Mouse (Mus musculus) spleen, postnatal 36 days (tissue): Measurements from ENCODE around the gene Slc7a6.
A peak's percentile ranks its signal among the peaks of the same experiment; 100 is the strongest.

Experiments
- DNase-seq, 2 experiments: peaks; one replicate each; pipeline ENCODE4 v3.0.0; 2022; ENCODE audit warnings: low spot score in 2 of 2, mixed read lengths in 1 of 2

The Slc7a6 gene

DNA sequence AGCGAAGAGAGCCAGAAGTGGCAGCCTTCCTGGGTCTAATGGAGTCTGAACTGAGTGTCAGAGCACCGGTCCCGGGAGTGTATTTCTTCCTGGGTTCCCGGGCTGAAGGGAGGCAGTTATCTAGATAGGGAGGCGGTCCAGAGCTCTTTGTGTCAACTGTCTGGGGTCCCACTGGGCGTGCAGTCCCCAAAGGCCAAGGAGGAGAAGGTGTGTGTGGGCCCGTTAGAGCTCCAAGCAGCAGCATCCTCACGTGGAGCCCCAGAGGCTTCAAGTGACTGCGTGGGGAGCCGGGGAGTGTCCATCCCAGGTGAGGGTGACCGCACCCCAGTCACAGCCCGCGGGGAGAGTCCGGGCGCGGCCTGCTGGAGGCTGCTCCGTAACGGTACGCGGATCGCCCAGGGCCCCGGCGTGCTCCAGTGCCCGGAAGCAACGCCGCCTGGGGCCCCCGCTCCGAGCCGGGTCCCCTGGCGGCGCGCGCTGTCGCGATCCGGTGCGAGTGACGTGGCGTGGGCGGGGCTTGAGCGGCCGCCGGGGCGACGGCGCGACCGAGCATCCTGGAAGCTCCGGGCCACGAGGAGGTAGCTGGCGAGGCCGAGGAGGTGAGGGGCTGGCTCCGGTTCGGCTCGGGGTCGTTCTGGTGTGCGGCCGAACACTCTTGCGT lies at the start of gene Slc7a6:
TSS of gene Slc7a6 (plus strand) at position 502 of the 661 bp plus-strand sequence.
- peak; percentile 88 to 89 for DNase-seq

DNA sequence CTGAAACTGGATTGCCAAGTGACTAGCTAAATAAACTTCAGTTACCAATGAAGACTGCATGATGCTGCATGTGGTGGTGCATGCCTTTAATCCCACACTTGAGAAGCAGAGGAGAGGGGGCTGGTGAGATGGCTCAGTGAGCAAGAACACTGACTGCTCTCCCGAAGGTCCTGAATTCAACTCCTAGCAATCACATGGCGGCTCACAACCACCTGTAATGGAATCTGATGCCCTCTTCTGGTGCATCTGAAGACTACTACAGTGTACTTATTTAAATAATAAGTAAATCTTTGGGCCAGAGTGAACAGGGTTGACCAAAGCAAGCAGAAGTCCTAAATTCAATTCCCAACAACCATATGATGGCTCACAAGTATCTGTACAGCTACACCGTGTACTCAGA lies 45.2 kb upstream of the Slc7a6 start:
- no peak for DNase-seq

DNA sequence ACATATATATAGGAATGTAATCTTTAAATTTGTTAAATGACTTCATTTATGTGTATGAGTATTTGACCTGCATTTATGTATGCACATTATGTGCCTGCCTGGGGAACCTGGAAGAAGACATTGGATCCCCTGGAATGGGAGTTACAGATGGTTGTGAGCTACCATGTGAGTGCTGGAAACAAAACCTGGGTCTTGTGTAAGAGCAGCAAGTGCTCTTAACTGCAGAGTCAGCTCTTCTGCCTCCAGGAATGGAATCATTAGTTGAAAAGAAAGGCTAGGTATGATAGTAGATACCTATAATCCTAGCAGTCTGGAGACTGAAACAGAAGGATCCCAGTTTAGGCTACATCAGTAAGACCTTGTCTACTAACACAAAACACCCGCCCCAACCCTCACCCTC lies 42.6 kb upstream of the Slc7a6 start:
- DNase-seq: no peak

GRCm38 (mm10) chr8:106127054-106127453 lies 41.6 kb upstream of the Slc7a6 start:
- no peak for DNase-seq

DNA sequence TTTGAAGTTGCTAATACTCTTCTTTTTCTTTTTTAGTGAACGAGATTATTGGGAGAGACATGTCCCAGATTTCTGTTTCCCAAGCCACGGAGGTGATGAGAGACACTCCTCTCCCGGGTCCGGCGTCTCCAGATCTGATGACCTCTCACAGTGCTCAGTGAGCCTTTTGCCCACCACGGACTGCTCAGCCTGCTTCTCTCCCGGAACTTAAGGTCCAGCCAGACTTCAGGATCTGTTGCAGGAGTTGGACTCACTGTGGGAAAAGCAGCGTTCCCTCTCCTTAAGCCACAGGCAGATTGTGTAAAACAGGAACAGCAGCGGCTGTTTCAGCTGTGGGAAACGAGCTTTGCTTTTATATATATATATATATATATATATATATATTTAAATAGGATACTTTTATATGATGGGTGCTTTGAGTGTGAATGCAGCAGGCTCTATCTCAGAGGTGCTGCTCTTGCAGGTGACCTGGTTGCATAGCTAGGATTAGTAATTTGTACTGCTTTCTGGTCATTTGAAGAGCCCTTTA lies 40.7 kb upstream of the Slc7a6 start:
- DNase-seq: peak in 1 of 2 experiments; percentile 45

GRCm38 (mm10) chr8:106129232-106129930 lies 39.3 kb upstream of the Slc7a6 start:
- no peak for DNase-seq

DNA sequence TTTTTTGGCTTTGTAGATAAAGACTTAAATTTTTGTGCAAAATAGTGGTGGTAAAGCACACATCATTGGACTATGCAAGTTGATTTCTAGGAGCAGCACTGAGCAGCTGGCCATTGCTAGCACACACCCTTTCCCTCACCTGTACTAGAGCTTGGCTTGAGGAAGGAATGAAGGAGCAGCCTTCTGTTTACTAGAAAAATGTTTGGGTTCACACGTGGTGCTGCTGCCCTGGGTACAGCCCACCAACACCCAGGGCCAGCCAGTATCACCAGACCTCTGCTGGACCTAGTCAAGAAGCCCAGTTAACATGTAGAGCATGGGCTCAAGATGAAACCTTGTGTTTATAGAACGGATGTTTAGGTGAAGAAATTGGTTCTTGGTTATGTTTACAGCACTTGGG lies 38.7 kb upstream of the Slc7a6 start:
- DNase-seq: no peak

- DNase-seq: no peak
These were observed 38.2 kb upstream of the Slc7a6 start for GRCm38 (mm10) chr8:106130505-106130904.

DNA sequence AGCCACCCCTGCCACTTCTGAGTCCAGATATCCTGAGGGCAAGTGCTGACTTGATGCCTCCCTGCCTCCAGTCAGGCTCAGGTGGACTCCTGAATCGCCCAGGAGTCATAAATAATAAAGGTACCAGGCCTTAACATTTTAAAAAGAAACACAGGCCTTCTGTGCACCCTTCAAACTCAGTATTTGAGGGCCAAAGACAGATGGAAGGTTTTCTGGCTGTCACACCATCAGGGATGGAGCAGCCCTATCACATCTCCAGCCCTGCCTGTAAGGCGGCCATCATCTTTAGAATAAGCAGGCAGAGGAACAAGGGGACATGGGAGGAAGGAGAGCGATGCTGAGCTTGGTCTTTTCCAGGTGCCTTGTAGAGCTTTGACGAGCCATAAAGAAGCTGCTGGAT lies 37.6 kb upstream of the Slc7a6 start:
- no peak for DNase-seq

- no peak for DNase-seq
These were observed 37.0 kb upstream of the Slc7a6 start for GRCm38 (mm10) chr8:106131488-106132222.

GRCm38 (mm10) chr8:106132356-106132755 lies 36.3 kb upstream of the Slc7a6 start:
- no peak for DNase-seq

GRCm38 (mm10) chr8:106133526-106133925 lies 35.1 kb upstream of the Slc7a6 start:
- no peak for DNase-seq

- no peak for DNase-seq
These were observed 34.7 kb upstream of the Slc7a6 start for GRCm38 (mm10) chr8:106133946-106134345.

DNA sequence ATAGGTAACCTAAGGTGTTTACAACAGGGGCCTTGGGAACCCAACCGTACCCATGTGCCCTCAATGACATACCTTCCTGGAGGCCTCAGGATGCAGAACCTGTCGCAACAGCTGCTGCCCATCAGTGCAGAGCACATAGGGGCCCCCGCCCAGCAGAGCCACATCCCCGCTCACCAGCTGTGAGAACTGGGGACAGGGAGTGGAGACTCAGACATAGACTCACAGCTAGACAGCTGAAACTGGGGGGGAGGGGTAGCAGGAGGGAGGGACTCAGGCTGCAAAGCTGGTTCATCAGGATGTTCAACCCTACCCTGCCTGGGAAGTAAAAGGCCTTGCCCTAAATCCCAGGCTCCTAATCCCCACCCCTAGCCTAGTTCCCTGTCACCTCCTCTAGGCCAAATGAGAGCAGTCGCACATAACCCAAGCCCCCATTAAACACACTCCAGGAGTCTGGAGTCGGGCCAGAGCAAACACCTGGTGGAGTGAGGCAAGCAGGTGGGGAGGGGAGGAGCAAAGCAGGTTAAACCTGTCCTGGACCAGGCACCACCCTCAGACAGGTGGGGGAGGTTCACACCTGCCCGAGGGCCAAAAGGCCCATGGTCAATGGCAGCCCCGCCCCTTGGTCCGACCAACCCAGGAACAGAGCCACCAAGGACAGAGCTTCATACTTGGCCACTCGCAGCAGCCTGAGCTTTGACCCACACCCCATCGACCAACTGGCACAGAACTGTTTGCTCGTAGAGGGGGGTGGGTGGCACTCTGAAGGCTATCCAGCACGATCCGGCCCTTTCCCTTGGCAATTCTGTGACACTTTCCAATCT lies 33.7 kb upstream of the Slc7a6 start:
- no peak for DNase-seq

GRCm38 (mm10) chr8:106135672-106136071 lies 33.0 kb upstream of the Slc7a6 start:
- DNase-seq: no peak

GRCm38 (mm10) chr8:106136156-106137130 lies 32.2 kb upstream of the Slc7a6 start, which contains the start of gene Esrp2:
TSS of gene Esrp2 (minus strand) at chr8:106136974.
- no peak for DNase-seq

DNA sequence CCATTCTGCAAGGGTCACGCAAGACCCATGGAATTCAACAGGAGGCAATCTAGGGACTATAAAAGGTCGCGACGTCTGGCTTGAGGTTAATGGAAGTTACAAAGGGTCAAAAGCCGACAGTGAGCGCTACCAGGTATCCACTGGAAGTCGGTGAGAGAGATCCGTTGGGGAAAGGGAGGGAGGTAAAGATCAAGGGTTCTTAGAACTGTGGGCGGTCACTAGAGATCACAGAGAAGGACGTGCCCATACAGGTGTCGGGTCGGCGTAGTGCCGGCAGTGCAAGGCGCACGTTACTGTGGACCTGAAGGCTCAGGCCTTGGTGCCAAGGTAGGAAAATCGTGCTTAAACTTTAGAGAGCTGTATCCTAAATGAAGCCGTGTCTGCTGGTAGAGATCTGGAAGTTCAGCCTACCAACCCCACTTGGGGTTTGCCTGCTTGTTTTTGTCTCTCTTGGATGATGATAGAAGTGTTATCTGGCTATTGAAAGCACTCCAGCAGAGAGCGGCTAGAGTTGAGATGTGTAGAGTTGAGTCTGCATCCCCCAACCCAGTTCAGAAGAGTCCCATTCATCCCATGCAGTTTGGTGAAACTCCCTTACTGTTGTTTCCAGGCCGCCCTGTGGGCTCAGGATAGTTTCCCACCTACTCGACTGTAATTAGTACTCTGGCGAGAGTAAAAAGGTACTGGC lies 31.3 kb upstream of the Slc7a6 start:
- no peak for DNase-seq

- DNase-seq: no peak
These were observed 30.7 kb upstream of the Slc7a6 start for GRCm38 (mm10) chr8:106137906-106138477.

GRCm38 (mm10) chr8:106138616-106139015 lies 30.0 kb upstream of the Slc7a6 start:
- DNase-seq: no peak
